Mouse (Mus musculus) frontal cortex, postnatal 10 days (tissue): ENCODE measurements at regions not wholly inside any gene's neighbourhood (a gene's known extent, or its start where the extent isn't known, plus 50 kb on each side); places are given as distances from the start of the nearest gene placed in this dataset.

Source experiments
- DNase-seq, 2 experiments: peaks; one replicate each; pipeline ENCODE4 v3.0.0; 2022; ENCODE audit warnings: low spot score in 2 of 2, mixed read lengths in 1 of 2

GRCm38 (mm10) chr2:71640251-71640650 is 93.7 kb upstream of the Dlx2 start:
- DNase-seq = no peak

- no peak for DNase-seq
These were observed 97.5 kb upstream of the Dlx2 start for GRCm38 (mm10) chr2:71644038-71644470.

DNA sequence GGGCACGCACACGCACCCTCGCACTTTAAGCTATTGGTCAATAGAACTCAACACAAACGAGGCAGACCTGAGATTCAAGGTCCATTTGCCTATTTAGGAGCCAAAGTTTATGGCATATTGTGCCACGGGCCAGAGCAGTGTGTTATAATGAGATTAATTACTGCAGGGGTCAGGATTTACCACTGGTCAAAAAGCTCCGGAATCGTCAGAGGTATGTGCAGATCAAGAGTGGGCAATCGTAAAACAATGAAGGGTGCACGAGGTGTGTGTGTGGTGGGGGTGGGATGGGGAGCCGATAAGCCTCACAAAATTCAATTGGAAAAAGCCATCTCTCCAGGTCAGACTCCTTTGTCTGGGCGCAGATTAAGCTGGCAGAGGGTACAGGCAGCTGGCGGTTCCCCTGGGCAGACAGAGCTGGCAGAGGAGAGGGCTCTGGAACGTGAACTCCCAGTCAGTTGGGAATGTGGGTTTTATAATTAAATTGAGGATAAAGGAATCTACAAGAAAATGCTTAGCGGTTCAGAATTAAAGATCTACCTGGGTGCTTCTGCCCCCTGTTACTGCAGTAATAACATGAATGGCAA is 97.4 kb upstream of the Itga6 start:
- no peak for DNase-seq

DNA sequence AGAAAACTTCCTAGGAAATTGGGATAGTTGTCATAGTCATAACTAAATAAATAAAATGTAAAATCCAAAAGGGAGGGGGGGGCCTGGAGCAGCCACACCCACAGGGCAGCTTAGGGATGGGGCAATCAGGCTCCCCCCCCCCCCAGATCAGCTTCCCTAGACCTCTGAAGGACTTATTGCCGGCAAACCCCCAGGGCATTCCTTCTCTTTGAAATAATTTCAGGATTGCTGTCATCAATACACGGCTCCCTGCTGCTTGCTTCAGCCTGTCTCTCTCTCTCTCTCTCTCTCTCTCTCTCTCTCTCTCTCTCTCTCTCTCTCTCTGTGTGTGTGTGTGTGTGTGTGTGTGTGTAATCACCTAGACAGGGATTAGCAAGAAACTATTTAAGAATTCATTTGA is 93.8 kb upstream of the Itga6 start:
- no peak for DNase-seq

DNA sequence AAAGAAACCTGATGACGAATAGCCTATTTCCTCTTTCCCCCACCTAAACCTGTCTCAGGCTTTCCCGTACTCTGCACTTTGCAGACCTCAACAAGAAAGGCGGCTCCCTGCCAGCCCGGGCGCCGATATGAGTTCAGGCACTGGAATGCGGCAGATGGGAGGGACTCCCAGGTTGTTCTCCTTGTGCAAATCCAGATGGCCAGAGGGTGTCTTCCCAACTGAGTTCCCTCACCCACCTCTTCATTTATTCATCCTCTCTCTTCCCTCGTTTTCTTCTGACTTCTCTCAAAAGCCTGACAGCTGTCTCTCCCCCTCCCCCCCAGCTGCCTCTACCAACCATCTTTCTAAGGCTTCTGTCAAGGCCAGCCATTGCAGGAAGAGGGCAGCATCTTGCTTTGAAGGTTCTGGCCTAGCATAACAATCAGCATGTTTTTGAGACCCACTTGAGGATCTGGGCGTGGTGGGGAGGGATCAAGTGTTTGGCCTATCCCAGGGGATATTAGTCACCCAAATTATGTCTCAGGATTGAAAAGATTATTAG is 93.1 kb upstream of the Itga6 start:
- peak; percentile 25 to 53 for DNase-seq

DNA sequence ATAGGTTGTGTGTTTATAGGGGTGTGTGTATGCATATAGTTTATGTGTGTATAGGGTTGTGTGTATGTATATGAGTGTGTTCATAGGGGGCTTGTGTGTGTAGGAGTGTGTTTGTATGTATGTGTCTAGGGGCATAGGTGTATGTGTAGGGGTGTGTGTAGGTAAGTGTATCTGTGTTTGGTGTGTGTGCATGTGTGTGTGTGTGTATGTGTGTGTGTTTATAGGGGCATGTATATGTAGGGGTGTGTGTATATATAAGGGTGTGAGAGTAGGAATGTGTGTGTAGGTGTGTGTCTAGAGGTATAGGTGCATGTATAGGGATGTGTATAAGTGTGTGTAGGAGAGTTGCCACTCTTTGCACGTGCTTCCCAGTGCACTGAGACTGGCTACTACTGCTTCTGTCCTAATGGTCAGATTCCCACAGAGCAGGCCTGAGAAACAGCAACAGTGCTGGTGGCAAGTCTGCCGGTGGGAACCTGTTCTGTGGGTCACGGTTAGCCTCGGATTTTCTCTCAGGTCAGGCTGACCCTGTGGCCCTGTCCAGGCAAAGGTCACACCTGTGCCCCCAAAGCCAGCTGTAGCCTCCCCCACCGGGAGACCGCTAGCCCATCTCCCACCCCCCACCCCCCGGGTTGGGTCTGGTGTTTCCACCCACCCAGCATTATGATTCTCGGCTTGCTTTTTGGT is 90.5 kb upstream of the Itga6 start:
- DNase-seq = no peak

DNA sequence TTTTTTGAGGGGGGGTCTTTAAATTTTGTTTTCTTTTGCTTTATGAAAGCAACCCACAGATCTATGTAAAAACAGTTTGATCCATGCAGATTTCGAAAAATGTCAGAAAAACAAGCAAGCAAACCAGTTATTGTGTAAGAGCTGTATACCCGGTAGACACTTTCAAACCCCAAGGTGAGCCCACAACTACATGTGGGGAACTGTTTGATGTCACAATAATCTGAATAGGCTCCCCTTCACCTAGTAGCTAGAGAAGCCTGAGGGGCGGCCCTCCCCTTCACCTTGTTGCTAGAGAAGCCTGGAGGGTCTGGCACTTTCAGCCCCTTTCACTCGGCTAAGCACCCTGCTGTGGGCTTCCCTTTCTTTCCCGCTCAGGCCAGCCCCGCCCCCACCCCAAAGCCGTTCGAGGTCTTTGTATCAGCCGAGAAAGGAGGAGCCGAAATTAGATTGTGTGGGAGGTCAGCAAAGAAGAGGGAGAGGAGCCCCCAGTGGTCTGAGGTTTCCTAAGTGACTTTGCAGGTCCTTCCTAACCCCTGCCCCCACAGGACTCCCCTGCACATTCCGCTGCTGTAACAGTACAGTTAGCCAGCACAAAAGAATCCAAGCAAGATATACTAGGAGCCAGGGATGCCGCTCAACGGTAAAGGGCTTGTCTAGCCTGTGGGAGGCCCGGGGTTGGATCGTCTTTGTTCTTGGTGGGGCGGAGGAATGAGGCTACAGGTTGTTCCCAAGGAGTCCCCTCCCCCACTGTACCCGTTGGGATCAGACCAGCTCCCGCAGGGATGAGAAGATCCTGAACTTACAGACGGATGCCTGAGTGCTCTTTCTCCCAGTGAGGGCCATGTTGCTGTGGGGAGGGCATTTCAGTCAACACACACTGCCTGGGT is 89.7 kb upstream of the Itga6 start:
- peak; percentile 25 to 30 for DNase-seq

- no peak for DNase-seq
These were observed 88.7 kb upstream of the Itga6 start for GRCm38 (mm10) chr2:71656611-71657244.

DNA sequence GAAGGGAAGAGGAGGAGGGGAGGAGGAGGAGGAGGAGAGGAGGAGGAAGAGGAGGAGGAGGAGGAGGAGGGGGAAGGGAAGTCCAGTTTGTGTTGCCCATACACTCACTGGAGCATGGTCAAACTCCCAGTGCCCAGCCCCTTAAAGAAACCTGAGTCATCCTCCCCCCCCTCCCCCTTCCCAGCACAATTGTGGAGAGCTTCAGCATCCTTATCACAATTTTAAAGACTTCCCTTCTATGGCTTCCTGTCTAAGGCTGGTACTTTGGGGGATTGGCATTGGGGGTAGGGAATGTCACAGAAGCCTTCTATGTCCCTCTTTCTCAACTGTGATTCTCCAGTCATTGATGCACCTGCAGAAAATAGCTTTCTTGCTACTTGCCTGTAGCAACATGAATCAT is 84.0 kb upstream of the Itga6 start:
- no peak for DNase-seq

DNA sequence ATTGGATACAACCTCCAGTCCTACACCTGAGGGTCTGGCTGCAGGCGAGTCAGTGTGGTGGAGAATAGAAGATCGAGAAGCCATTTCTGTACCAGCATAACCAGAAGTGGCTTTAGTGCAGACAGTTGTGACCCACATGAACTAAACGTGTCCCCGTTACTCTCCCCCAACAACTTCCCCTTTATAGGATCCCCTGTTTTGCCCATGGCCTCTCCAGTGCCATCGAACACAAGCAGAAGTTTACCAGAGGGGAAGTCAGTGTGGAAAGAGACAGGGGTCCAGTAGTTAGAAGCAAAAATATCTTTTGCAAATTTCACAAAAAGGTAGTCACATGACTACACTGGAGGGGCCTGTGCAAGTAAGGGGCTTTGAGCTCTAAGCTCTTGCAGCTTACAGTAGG is 83.4 kb upstream of the Itga6 start:
- DNase-seq = no peak

DNA sequence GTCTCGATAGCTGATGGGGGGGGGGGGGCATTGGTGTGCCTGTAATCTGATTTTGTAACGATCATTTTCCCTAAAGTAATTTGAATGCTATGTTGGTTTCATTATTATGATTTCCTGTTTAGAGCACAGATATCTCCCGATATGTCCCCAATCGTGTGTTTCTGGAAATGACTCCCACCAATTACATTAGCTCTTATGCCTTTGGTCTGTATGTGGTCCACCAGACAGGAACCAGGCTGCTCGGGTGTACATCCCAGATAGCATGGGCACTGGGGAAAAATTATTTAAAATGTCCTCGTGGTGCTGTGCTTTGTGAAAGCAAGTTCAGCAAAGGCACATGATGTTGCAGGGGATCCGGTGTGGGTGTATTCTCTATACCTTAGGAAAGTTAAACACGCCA is 82.0 kb upstream of the Itga6 start:
- no peak for DNase-seq

- no peak for DNase-seq
These were observed 78.5 kb upstream of the Itga6 start for GRCm38 (mm10) chr2:71666927-71667326.

DNA sequence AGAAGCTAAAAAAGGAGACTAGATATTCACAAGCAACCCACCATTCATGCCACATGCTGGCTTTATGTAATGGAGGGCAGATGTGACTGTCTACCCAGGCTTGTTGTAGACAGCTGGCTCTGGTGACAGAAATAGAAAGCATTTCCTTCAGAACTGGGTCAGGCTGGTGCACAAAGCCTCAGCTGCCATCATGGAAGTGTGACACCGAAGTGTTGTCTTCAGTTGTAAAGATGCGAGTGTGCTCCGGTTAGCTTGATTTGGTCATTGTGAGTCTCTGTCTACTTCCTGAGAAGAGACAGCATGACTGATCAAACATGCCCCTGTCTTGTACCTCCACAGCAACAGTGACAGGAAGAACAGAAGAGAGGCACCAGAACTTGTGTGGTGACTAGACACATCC is 77.7 kb upstream of the Itga6 start:
- no peak for DNase-seq

DNA sequence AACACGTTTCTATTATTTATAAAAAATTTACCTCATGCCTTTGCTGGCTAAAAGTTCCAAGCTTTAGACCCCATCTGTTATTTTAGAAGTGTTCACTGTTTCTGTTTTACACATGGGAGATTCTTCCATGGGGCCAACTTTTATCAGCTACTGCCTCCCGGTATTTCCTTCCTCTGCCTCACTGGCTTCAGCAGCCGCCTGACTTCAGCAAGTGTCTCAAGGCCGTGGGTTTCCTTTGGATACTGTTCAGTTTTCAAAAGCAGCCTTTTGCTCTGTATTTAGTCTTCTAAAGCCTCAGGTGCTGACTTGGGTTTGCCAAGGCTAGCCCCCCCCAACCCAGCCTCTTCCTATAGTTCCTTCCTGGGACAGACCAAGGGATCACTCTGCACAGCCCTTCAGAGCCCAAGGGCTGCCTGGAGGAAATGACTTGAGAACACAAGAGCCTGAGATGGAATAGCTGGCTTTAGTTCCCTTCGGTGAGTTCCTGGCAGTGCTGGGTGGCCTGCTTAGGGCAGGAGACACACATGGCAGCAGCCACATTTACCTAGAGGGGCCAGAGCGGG is 75.1 kb upstream of the Itga6 start:
- no peak for DNase-seq

DNA sequence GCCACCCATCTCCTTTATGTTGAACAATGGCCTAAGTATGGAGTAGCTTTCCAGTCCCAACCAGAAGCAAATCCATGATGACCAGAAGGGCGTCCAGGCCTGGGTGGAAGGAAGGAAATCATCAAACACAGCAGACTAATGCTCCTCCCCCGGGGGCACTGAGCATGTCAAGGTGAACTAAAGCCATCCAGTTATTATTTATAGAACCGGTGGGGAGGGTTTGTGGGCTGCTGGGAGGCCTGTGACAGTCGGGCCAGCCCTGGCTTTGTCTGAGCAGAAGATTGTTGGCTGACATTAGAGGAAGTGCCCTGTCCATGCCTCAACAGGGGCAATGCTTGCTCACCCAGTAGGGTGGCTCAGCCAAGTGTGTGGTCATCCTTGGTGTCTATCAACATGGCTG is 74.5 kb upstream of the Itga6 start:
- DNase-seq = no peak

GRCm38 (mm10) chr2:71673087-71673920 is 72.1 kb upstream of the Itga6 start:
- DNase-seq = no peak

- DNase-seq = no peak
These were observed 64.7 kb upstream of the Itga6 start for GRCm38 (mm10) chr2:71680746-71681145.

- no peak for DNase-seq
These were observed 64.3 kb upstream of the Itga6 start for GRCm38 (mm10) chr2:71681148-71681547.

- no peak for DNase-seq
These were observed 62.0 kb upstream of the Itga6 start for GRCm38 (mm10) chr2:71683375-71683774.

DNA sequence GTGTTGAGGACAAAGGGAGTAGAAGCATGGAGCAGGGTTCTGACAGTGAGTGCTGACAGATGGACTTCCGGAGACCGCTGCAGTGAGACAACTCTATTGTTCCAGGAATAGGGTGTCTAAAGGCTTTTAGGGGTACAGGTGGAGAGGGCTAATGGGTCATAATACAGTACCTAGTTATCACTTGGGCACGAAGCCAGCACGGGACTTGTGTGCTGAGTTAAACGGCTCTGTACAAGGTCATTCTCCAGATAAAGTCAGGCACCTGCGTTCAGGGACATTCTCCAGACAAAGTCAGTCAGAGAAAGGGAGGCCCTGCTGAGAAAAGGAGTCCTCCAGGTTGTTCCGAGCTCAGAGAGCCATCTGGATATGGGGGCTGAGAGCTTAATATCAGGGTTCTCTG is 60.2 kb upstream of the Itga6 start:
- DNase-seq = no peak

- no peak for DNase-seq
These were observed 56.4 kb upstream of the Itga6 start for GRCm38 (mm10) chr2:71689041-71689440.
